Mouse (Mus musculus) CH12.LX (cell line): ENCODE data around the gene Ttyh2. TPM values are rescaled to one million over a fixed set of nuclear protein-coding genes. Genes with fewer than 3 reads are reported as not detected.

Experiments
- DNase-seq: peaks from one replicate; pipeline ENCODE4 v3.0.0-alpha.2; 2013; ENCODE audit errors: extremely low read depth
- H3K27ac ChIP-seq: 2 replicates; pipeline ENCODE4 v1.5.1; 2012; ENCODE audit warnings: low read depth, mild to moderate bottlenecking, control low read depth, moderate library complexity; ENCODE audit not compliant: insufficient read depth
- H3K27me3 ChIP-seq: replicated peaks from 2 replicates; pipeline ENCODE3; 2012; ENCODE audit warnings: inconsistent platforms
- H3K36me3 ChIP-seq, 2 experiments: replicated peaks in 1 of 2; 2 replicates each; pipeline versions ENCODE3 to v1.6.1; 2012; ENCODE audit warnings: inconsistent platforms in 1 of 2, low read length in 1 of 2, mild to moderate bottlenecking in 1 of 2, mixed read lengths in 1 of 2, moderate library complexity in 1 of 2; ENCODE audit not compliant: control insufficient read depth in 1 of 2, insufficient read depth in 1 of 2
- H3K4me1 ChIP-seq, 2 experiments: 2 replicates each; pipeline ENCODE4 v1.6.1; 2012; ENCODE audit warnings: inconsistent platforms in 1 of 2, moderate library complexity in 1 of 2; ENCODE audit not compliant: insufficient read depth in 2 of 2, control insufficient read depth in 1 of 2
- H3K4me2 ChIP-seq: 2 replicates; pipeline ENCODE4 v1.6.1; 2012; ENCODE audit warnings: low read depth, mild to moderate bottlenecking, control low read depth; ENCODE audit not compliant: poor library complexity, insufficient read depth, severe bottlenecking
- H3K4me3 ChIP-seq, 3 experiments: fragments of 150-350 bp in 1 of 3; sonication (generic) in 1 of 3; replicated peaks in 1 of 3; 2 replicates each; pipeline versions ENCODE3 to v1.5.1; 2011 to 2012; ENCODE audit warnings: low read depth in 2 of 3, low read length in 2 of 3, mild to moderate bottlenecking in 2 of 3, moderate library complexity in 2 of 3, control low read depth in 1 of 3, improper control_type of control experiment in 1 of 3, inconsistent platforms in 1 of 3, mixed read lengths in 1 of 3; ENCODE audit not compliant: poor library complexity in 1 of 3
- H3K79me2 ChIP-seq: replicated peaks from 2 replicates; pipeline ENCODE4 v1.6.1; 2012; ENCODE audit warnings: mild to moderate bottlenecking, moderate library complexity; ENCODE audit not compliant: control insufficient read depth, poor library complexity, insufficient read depth, severe bottlenecking; ENCODE audit errors: extremely low read depth
- H3K9ac ChIP-seq: 2 replicates; pipeline ENCODE4 v1.6.1; 2012; ENCODE audit warnings: low read depth, mild to moderate bottlenecking, control low read depth, moderate library complexity; ENCODE audit not compliant: insufficient read depth
- H3K9me3 ChIP-seq: replicated peaks from 2 replicates; pipeline ENCODE3; 2012; ENCODE audit warnings: low read length, inconsistent platforms, mixed read lengths
- BHLHE40 ChIP-seq: IDR thresholded peaks from 2 replicates; pipeline ENCODE4 v1.6.1; 2011; ENCODE audit warnings: mild to moderate bottlenecking, low read depth, low read length, improper control_type of control experiment
- CHD1 ChIP-seq: IDR thresholded peaks from 2 replicates; pipeline ENCODE4 v1.6.1; 2012; ENCODE audit warnings: low read depth, low read length, improper control_type of control experiment, inconsistent platforms
- CTCF ChIP-seq, 2 experiments: IDR thresholded peaks in 1 of 2; conservative IDR thresholded peaks in 1 of 2; 2 replicates each; pipeline ENCODE4 v1.5.1; 2011 to 2012; ENCODE audit warnings: low read depth in 2 of 2, low read length in 2 of 2, improper control_type of control experiment in 1 of 2, inconsistent platforms in 1 of 2, mild to moderate bottlenecking in 1 of 2, moderate library complexity in 1 of 2
- ELF1 ChIP-seq: IDR thresholded peaks from 2 replicates; pipeline ENCODE4 v1.6.1; 2014; ENCODE audit warnings: low read depth, mild to moderate bottlenecking, inconsistent platforms, low read length, improper control_type of control experiment
- GABPA ChIP-seq: IDR thresholded peaks from 2 replicates; pipeline ENCODE4 v1.6.1; 2012; ENCODE audit warnings: low read depth, low read length, improper control_type of control experiment, inconsistent platforms; ENCODE audit not compliant: insufficient replicate concordance
- JUN ChIP-seq: IDR thresholded peaks from 2 replicates; pipeline ENCODE4 v1.6.1; 2011; ENCODE audit warnings: low read depth, mild to moderate bottlenecking, low read length, improper control_type of control experiment, moderate library complexity; ENCODE audit not compliant: insufficient read depth
- KAT2A ChIP-seq: IDR thresholded peaks from 2 replicates; pipeline ENCODE4 v1.6.1; 2012; ENCODE audit warnings: low read length, improper control_type of control experiment, inconsistent platforms; ENCODE audit not compliant: insufficient replicate concordance
- MAFK ChIP-seq: IDR thresholded peaks from 2 replicates; pipeline ENCODE4 v1.6.1; 2011; ENCODE audit warnings: low read length, improper control_type of control experiment; ENCODE audit not compliant: insufficient replicate concordance
- MAX ChIP-seq: IDR thresholded peaks from 2 replicates; pipeline ENCODE4 v1.6.1; 2011; ENCODE audit warnings: low read length, improper control_type of control experiment
- MAZ ChIP-seq: IDR thresholded peaks from 2 replicates; pipeline ENCODE4 v1.6.1; 2012; ENCODE audit warnings: low read depth, mild to moderate bottlenecking, inconsistent platforms, low read length, improper control_type of control experiment, moderate library complexity
- MXI1 ChIP-seq: IDR thresholded peaks from 2 replicates; pipeline ENCODE4 v1.6.1; 2011; ENCODE audit warnings: mild to moderate bottlenecking, low read depth, low read length, improper control_type of control experiment
- NELFE ChIP-seq: IDR thresholded peaks from 2 replicates; pipeline ENCODE4 v1.6.1; 2011; ENCODE audit warnings: low read depth, low read length, improper control_type of control experiment
- NRF1 ChIP-seq: IDR thresholded peaks from 2 replicates; pipeline ENCODE4 v1.6.1; 2014; ENCODE audit warnings: low read depth, mild to moderate bottlenecking, inconsistent platforms, low read length, improper control_type of control experiment, moderate library complexity
- RCOR1 ChIP-seq: conservative IDR thresholded peaks from 2 replicates; pipeline ENCODE4 v1.6.1; 2012; ENCODE audit warnings: low read depth, mild to moderate bottlenecking, inconsistent platforms, low read length, improper control_type of control experiment
- SIN3A ChIP-seq: IDR thresholded peaks from 2 replicates; pipeline ENCODE4 v1.6.1; 2012; ENCODE audit warnings: low read length, improper control_type of control experiment, inconsistent platforms
- TCF12 ChIP-seq: IDR thresholded peaks from 2 replicates; pipeline ENCODE4 v1.6.1; 2014; ENCODE audit warnings: low read depth, mild to moderate bottlenecking, inconsistent platforms, low read length, improper control_type of control experiment
- UBTF ChIP-seq: IDR thresholded peaks from 2 replicates; pipeline ENCODE4 v1.6.1; 2012; ENCODE audit warnings: low read depth, mild to moderate bottlenecking, inconsistent platforms, low read length, improper control_type of control experiment, moderate library complexity
- USF1 ChIP-seq: IDR thresholded peaks from 2 replicates; pipeline ENCODE4 v1.6.1; 2014; ENCODE audit warnings: low read depth, mild to moderate bottlenecking, inconsistent platforms, low read length, improper control_type of control experiment
- USF2 ChIP-seq: conservative IDR thresholded peaks from 2 replicates; pipeline ENCODE4 v1.6.1; 2011; ENCODE audit warnings: low read depth, low read length, improper control_type of control experiment
- ZC3H11A ChIP-seq: IDR thresholded peaks from 2 replicates; pipeline ENCODE4 v1.6.1; 2012; ENCODE audit warnings: low read depth, mild to moderate bottlenecking, inconsistent platforms, low read length, improper control_type of control experiment
- dilution Hi-C: fragments of 300-500 bp; cut with MboI; formaldehyde crosslinking; loops from 2 replicates; pipeline ENCODE4 v1.14.3; 2020; ENCODE audit warnings: low sequenced_read_pairs; ENCODE audit not compliant: extremely low pct_unique_long_range_greater_than_20kb, extremely low pct_ligation_motif_present
- in situ Hi-C: fragments of 300-500 bp; cut with MboI; formaldehyde crosslinking; loops from 3 replicates; pipeline ENCODE4 v1.14.3; 2019; ENCODE audit warnings: low sequenced_read_pairs, low pct_ligation_motif_present, low pct_unique_long_range_greater_than_20kb, mixed read lengths
- polyA plus RNA-seq: library from polyadenylated mRNA; unstranded; fragments of >175 nt; gene quantifications from 2 replicates; pipeline ENCODE4 v1.2.1, GENCODE M21; 2012; ENCODE audit warnings: low read depth; ENCODE audit not compliant: insufficient read length
- total RNA-seq, 2 experiments: library from RNA; depleted of rRNA; stranded (reverse); fragments of 300-350 nt in 1 of 2; fragments of >200 nt in 1 of 2; gene quantifications; 2 replicates each; pipeline ENCODE4 v1.2.3; 2012 to 2014

Ttyh2 gene
- total and polyA plus RNA-seq, 3 experiments: 0.82 to 2.4 (median 1.4) TPM

DNA sequence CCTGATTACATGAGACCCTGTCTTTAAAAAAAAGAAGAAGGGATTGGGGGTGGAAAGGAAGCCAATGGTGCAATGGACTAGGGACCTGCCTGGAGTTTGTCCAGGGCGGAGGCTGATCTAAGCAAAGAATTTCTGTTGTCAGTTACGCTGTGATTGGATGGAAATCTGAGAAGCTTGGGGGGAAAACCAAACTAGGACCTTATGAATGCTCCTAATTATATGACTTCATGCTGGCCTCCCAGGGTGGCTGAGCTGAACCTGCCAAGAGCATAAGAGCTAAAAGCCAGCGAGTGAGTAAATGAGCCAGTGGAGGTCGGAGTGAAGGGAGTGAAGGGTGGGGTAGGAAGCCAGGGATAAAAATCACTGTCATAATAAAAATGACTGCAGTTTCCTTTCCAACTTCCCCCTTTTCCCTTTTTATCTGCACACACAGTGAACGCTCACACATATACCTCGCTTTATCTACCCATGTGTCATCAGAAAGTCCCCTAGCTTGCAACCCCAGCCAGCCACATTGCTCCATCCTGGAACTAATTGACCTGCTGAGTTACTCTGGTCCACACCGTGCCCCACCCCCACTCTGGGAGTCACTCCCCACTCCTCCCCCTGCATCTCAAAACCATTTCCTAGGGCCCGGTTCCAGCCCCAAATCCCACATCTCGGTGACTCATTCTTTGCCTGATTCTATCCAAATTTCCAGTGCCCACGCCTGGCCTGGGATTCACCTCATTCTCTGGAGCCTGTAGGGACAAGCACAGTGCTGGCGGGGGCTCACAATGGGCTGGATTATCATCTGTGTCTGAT, 49.8 kb downstream of the Ttyh2 start:
- H3K4me3 ChIP-seq: no peak overlapping the region
- no peak overlapping the region for H3K9ac ChIP-seq
- H3K36me3 ChIP-seq: no peaks in the 10 kb centered on the region
- peaks cover 21% of the 10 kb centered on the region for H3K27me3 ChIP-seq
- H3K27ac ChIP-seq: no peak overlapping the region
- peaks cover 15 to 18% of the 10 kb centered on the region in 2 experiments for H3K4me1 ChIP-seq
- no peak overlapping the region for H3K4me2 ChIP-seq
- dilution Hi-C loops (no loop called here), in situ Hi-C loops (no loop called here)
- peaks cover 8% of the 10 kb centered on the region for H3K9me3 ChIP-seq
- no peaks in the 10 kb centered on the region for H3K79me2 ChIP-seq
- TF ChIP-seq GABPA (no peak), ZC3H11A (no peak), MAFK (no peak), NRF1 (no peak), RCOR1 (no peak), KAT2A (no peak), USF2 (no peak), TCF12 (no peak), NELFE (no peak), CHD1 (no peak)
- DNase-seq: no peak

DNA sequence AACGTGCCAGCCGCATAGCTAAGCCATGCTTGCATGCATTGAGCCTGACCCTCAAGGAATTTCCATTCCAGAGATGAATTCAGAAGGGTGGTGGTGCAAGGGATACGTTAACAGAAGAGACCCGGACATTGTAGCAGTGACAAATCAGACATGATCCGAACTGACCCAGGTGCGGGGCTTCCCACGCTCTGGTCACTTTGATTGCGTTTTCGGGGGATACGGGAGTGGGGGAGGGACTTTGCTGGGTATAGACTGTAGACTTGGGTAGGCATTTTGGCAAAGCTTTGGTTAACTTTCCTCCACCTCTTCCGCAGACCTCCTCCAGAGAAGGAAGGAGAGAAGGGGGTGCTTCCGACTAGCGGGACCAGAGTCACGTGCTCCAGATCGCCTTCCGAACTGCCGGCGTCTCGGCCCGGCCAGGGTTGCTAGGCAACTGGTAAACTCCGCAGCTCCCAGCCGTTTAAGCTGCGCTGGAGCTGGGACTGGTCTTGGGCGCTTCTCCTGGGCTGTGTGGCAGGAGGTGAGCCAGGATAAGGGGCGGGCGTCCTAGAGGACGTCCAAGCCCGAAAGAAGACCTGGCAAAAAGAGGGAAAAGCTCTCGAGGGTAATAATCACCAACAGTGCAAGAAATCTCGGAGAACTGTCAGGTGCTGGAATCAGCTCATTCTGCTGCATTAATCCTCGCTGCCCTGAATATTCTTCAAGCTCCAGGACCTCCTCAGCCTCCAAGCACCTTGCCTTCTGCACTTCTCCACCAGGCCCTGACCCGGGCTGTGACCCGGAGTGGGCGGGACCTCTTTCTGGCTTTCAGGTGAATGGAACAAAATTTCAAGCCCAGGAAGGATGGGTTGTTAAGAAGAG, 52.0 kb downstream of the Ttyh2 start, which contains the start of gene Dnaic2:
Gene Dnaic2 (plus strand): TSS at position 444 of the 861 bp plus-strand sequence.
- Histone ChIP-seq H3K4me2 (peak within 1 kb of the TSS; percentile 64), H3K9me3 (peaks cover 8% of the 10 kb centered on the region), H3K36me3 (no peaks in the 10 kb centered on the region), H3K27me3 (peaks cover 23% of the 10 kb centered on the region), H3K4me1 (peaks cover 15 to 17% of the 10 kb centered on the region in 2 experiments), H3K79me2 (no peaks in the 10 kb centered on the region), H3K27ac (no peak within 1 kb of the TSS), H3K4me3 (peak within 1 kb of the TSS in 1 of 3 experiments; percentile 26), H3K9ac (no peak within 1 kb of the TSS)
- DNase-seq: no peak
- in situ Hi-C loops: no loop called here
- dilution Hi-C loops: no loop called here
- TF ChIP-seq ZC3H11A: no peak
- no peak for TF ChIP-seq RCOR1
- TF ChIP-seq MAX: peak; percentile 67; the same call in 1 of the 2 replicates
- peak; percentile 45; the same call in 1 of the 2 replicates for TF ChIP-seq SIN3A
- no peak for TF ChIP-seq UBTF
- peak; percentile 61 for TF ChIP-seq USF2
- peak; percentile 51; the same call in 1 of the 2 replicates for TF ChIP-seq ELF1
- peak; percentile 88 for TF ChIP-seq MXI1
- TF ChIP-seq NRF1: no peak
- peak; percentile 79 for TF ChIP-seq USF1
- TF ChIP-seq KAT2A: no peak
- no peak for TF ChIP-seq JUN
- TF ChIP-seq BHLHE40: peak; percentile 85
- no peak for TF ChIP-seq CTCF (conservative IDR thresholded peaks at IDR 0.05 in 1 of 2, IDR thresholded peaks at IDR 0.05 in 1 of 2; ENCODE audit: low read depth in 2 of 2, low read length in 2 of 2)
- TF ChIP-seq MAZ: no peak
